Mouse (Mus musculus) embryonic facial prominence, embryonic 11.5 days (tissue): ENCODE data around the gene Phkg1. TPM values are rescaled to one million over a fixed set of nuclear protein-coding genes. Genes with fewer than 3 reads are reported as not detected.
A peak's percentile ranks its signal among the peaks of the same experiment; 100 is the strongest.

ENCODE experiments used
- ATAC-seq: fragments of 200-750 bp; cut with Nextera tagmentation; replicated peaks from 2 replicates; pipeline ENCODE4 v1.8.0; 2017; ENCODE audit warnings: low read depth; ENCODE audit not compliant: insufficient number of reproducible peaks, low FRiP score, low TSS enrichment
- DNase-seq: peaks from one replicate; pipeline ENCODE4 v3.0.0-alpha.2; 2015; ENCODE audit warnings: low spot score
- H3K27ac ChIP-seq: fragments of 300-500 bp; sonication (generic); replicated peaks from 2 replicates; pipeline ENCODE4 v1.5.1; 2014; ENCODE audit warnings: mild to moderate bottlenecking, low read depth, low read length, control low read depth
- H3K27me3 ChIP-seq: fragments of 300-500 bp; sonication (generic); 2 replicates; pipeline ENCODE4 v1.6.1; 2014; ENCODE audit warnings: mild to moderate bottlenecking, low read length, moderate library complexity, mixed read lengths; ENCODE audit not compliant: control insufficient read depth, insufficient read depth
- H3K36me3 ChIP-seq: fragments of 300-500 bp; sonication (generic); replicated peaks from 2 replicates; pipeline ENCODE4 v1.6.1; 2014; ENCODE audit warnings: low read depth, mild to moderate bottlenecking, low read length, moderate library complexity, mixed read lengths; ENCODE audit not compliant: control insufficient read depth, insufficient read depth
- H3K4me1 ChIP-seq: fragments of 300-500 bp; sonication (generic); 2 replicates; pipeline ENCODE4 v1.6.1; 2014; ENCODE audit warnings: low read length, mixed read lengths; ENCODE audit not compliant: control insufficient read depth, insufficient read depth
- H3K4me2 ChIP-seq: fragments of 300-500 bp; sonication (generic); 2 replicates; pipeline ENCODE4 v1.6.1; 2014; ENCODE audit warnings: low read depth, mild to moderate bottlenecking, control low read depth, low read length, moderate library complexity
- H3K4me3 ChIP-seq: fragments of 300-500 bp; sonication (generic); 2 replicates; pipeline ENCODE4 v1.5.1; 2014; ENCODE audit warnings: low read depth, low read length, control low read depth
- H3K9ac ChIP-seq: fragments of 300-500 bp; sonication (generic); replicated peaks from 2 replicates; pipeline ENCODE4 v1.6.1; 2014; ENCODE audit warnings: mild to moderate bottlenecking, control low read depth, low read length
- H3K9me3 ChIP-seq: fragments of 300-500 bp; sonication (generic); replicated peaks from 2 replicates; pipeline ENCODE4 v1.6.1; 2016; ENCODE audit warnings: mild to moderate bottlenecking, low read length, inconsistent platforms, mixed read lengths; ENCODE audit not compliant: control insufficient read depth
- WGBS: fragments of 180-500 bp; shearing (Covaris S2); extraction: QIAGEN DNeasy Blood & Tissue Kit; methylation state at CpG from one replicate; pipeline ENCODE4 v1.1.7; 2014; 5-methylcytosine and 5-hydroxymethylcytosine counted together
- polyA plus RNA-seq: library from polyadenylated mRNA; unstranded; fragments of >200 nt; fragmentation: Nextera tagmentation; extraction: Ambion mirVana; gene quantifications from 2 replicates; pipeline ENCODE4 v1.2.1, GENCODE M21; 2014

The Phkg1 gene
- polyA plus RNA-seq, 1 experiment from 2014 or later: 0.13 TPM

GRCm38 (mm10) chr5:129846752-129847557 lies 51.4 kb downstream of the Phkg1 start, which contains the start of gene Sumf2:
TSS of gene Sumf2 (plus strand) at chr5:129846986.
- Histone ChIP-seq H3K4me3 (peak within 1 kb of the TSS; percentile 66), H3K36me3 (peaks cover 5% of the 10 kb centered on the region), H3K9me3 (no peaks in the 10 kb centered on the region), H3K4me1 (no peaks in the 10 kb centered on the region), H3K9ac (peak within 1 kb of the TSS; percentile 84), H3K27me3 (no peaks in the 10 kb centered on the region), H3K27ac (peak within 1 kb of the TSS; percentile 47; the same call in 1 of the 2 replicates), H3K4me2 (peak within 1 kb of the TSS; percentile 56)
- WGBS: 14% methylated on average over 22 of the region's 22 CpGs
- peak; percentile 97 for ATAC-seq
- peak; percentile 96 for DNase-seq

GRCm38 (mm10) chr5:129844848-129845247 lies 53.5 kb downstream of the Phkg1 start:
- Histone ChIP-seq H3K9ac (no peak overlapping the region), H3K4me2 (no peak overlapping the region), H3K27ac (no peak overlapping the region), H3K4me1 (no peaks in the 10 kb centered on the region), H3K4me3 (no peak overlapping the region), H3K36me3 (peaks cover 5% of the 10 kb centered on the region), H3K9me3 (no peaks in the 10 kb centered on the region), H3K27me3 (no peaks in the 10 kb centered on the region)
- DNase-seq (no peak), ATAC-seq (no peak)
- 91% methylated on average over 5 of the region's 5 CpGs for WGBS

Other genes starting within 250 kb of the Phkg1 start
- gene Zfp11, start 228.4 kb downstream of the Phkg1 start, polyA plus RNA-seq: 5.5 and 5.6 TPM in 2 replicates
- gene Sept14, start 190.0 kb downstream of the Phkg1 start, polyA plus RNA-seq: not detected in 2 replicates
- 204 and 216 TPM in 2 replicates for gene Mrps17, start 183.1 kb downstream of the Phkg1 start, polyA plus RNA-seq
- 85.1 and 92.1 TPM in 2 replicates for gene Nipsnap2, start 173.5 kb downstream of the Phkg1 start, polyA plus RNA-seq
- 34.9 and 36.0 TPM in 2 replicates for gene Psph, start 111.1 kb downstream of the Phkg1 start, polyA plus RNA-seq
- gene Sumf2, start 51.6 kb downstream of the Phkg1 start, polyA plus RNA-seq: 58.3 and 64.4 TPM in 2 replicates
- 1,023 and 1,076 TPM in 2 replicates for gene Chchd2, start 11.1 kb downstream of the Phkg1 start, polyA plus RNA-seq
- gene Zbed5, start 2.8 kb downstream of the Phkg1 start, polyA plus RNA-seq: 11.7 and 12.0 TPM in 2 replicates
- 4.3 TPM in 2 replicates for gene Nupr1l, start 10.0 kb upstream of the Phkg1 start, polyA plus RNA-seq
- 33.4 and 41.3 TPM in 2 replicates for gene Vkorc1l1, start 43.4 kb upstream of the Phkg1 start, polyA plus RNA-seq
- 45.1 and 45.5 TPM in 2 replicates for gene Gusb, start 104.5 kb upstream of the Phkg1 start, polyA plus RNA-seq
- gene Asl, start 130.7 kb upstream of the Phkg1 start, polyA plus RNA-seq: 21.0 and 29.6 TPM in 2 replicates
- 30.6 and 30.9 TPM in 2 replicates for gene Crcp, start 130.7 kb upstream of the Phkg1 start, polyA plus RNA-seq
- 70.4 and 72.9 TPM in 2 replicates for gene Tpst1, start 174.8 kb upstream of the Phkg1 start, polyA plus RNA-seq
- 4.9 and 5.0 TPM in 2 replicates for gene Kctd7, start 246.3 kb upstream of the Phkg1 start, polyA plus RNA-seq